Comparison of ENCODE assay signal across 9 mouse cellular contexts in the genomic region with DNA sequence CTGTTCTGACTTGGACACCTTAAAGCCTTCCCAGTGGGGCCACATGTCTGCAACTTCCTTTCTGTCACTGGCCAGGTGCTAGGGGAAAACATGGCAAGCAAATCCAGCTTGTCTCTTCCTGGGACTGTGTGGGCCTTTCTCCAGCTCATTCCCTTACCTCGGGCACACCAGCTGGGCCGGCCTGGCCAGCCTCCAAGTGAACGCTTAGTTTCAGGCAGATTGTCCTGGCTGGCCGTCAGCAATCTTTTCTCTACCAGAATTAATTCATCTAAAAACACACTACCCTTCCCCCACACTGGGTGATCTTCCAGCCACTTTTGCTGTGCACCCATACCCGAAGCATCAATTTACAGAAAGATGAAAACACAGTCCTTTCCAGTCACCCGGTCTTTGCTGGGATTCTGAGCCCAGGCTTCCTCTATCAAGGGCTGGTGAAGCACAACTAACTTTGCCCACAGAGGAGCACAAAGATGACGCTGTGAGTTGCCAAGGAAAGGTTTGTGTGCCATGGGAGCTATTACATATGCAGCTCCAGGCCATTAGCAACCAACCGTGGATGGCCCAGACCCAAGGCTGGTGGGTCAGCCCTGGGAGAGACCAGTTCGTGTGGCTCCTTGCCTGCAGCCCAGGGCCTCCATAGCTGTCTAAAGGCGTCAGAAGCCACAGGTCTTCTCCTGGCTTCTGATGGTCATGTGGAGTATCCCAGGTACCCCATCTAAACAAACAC.
DNase-seq lines count a peak whose midpoint lies in the region; ATAC-seq lines count a peak whose summit lies in the region.
"Had no signal": no experiment of that assay in that cellular context is flagged by ENCODE, and none has a peak within 500 bp of the region (broad histone marks: within the 10 kb centered on the region; RNA-seq: fewer than 3 reads in every experiment).

No protein-coding gene starts in this region.

- H3K9me3 ChIP-seq in heart, embryonic 11.5 days (replicated peaks; ENCODE audit: control insufficient read depth, low read length): no peaks in the 10 kb centered on the region
- no peaks in the 10 kb centered on the region for H3K9me3 ChIP-seq in embryonic facial prominence, embryonic 15.5 days (replicated peaks)
- H3K9me3 ChIP-seq: liver, embryonic 15.5 days had no signal

- peaks cover 7% of the 10 kb centered on the region for H3K4me1 ChIP-seq in heart, embryonic 11.5 days (ENCODE audit: control insufficient read depth, insufficient read depth, low read length)
- H3K4me1 ChIP-seq in embryonic facial prominence, embryonic 15.5 days: peaks cover 8% of the 10 kb centered on the region

- intact Hi-C loops in heart, postnatal 36 days (cut with DNase I): no loop called here

- WGBS in heart, embryonic 11.5 days (ENCODE audit: insufficient replicate concordance): 68% methylated on average over 10 of the region's 10 CpGs
- WGBS in embryonic facial prominence, embryonic 15.5 days: 49% methylated on average over 10 of the region's 10 CpGs

- H3K36me3 ChIP-seq in heart, embryonic 11.5 days (ENCODE audit: control insufficient read depth, insufficient read depth, low read length): no peaks in the 10 kb centered on the region
- H3K36me3 ChIP-seq in embryonic facial prominence, embryonic 15.5 days: no peaks in the 10 kb centered on the region
- H3K36me3 ChIP-seq: liver, embryonic 15.5 days had no signal

- DNase-seq in heart, adult 8-10 months (ENCODE audit: low spot score): peak; percentile 7
- DNase-seq in adrenal gland, adult (ENCODE audit: inconsistent age in 2 of 2, low spot score in 1 of 2): peak; percentile 33 to 65
- DNase-seq in heart, postnatal 36 days: peak; percentile 37 to 52
- peak; percentile 79 to 84 for DNase-seq in left cerebral cortex, adult 18-20 months (ENCODE audit: low spot score in 2 of 2)
- peak; percentile 50 for DNase-seq in ovary, adult 18-20 months (ENCODE audit: low spot score)

- H3K4me2 ChIP-seq in heart, embryonic 11.5 days: no peak overlapping the region
- H3K4me2 ChIP-seq in embryonic facial prominence, embryonic 15.5 days (replicated peaks): no peak overlapping the region
- H3K4me2 ChIP-seq: liver, embryonic 15.5 days had no signal

- no peak overlapping the region for H3K27ac ChIP-seq in heart, embryonic 11.5 days (ENCODE audit: low read depth, low read length)
- no peak overlapping the region for H3K27ac ChIP-seq in embryonic facial prominence, embryonic 15.5 days (replicated peaks)
- H3K27ac ChIP-seq: liver, embryonic 15.5 days had no signal

- no peak for ATAC-seq in heart, embryonic 11.5 days (replicated peaks; ENCODE audit: insufficient number of reproducible peaks, low FRiP score, low TSS enrichment)
- peak; percentile 57 for ATAC-seq in embryonic facial prominence, embryonic 15.5 days (ENCODE audit: insufficient number of reproducible peaks, low FRiP score, low TSS enrichment, low read depth)
- no peak for ATAC-seq in monocyte, adult 5-6 weeks (replicated peaks; ENCODE audit: insufficient number of reproducible peaks, low FRiP score, low TSS enrichment, poor library complexity, severe bottlenecking)

- H3K9ac ChIP-seq in heart, embryonic 11.5 days (ENCODE audit: low read depth, low read length): no peak overlapping the region
- H3K9ac ChIP-seq in embryonic facial prominence, embryonic 15.5 days: no peak overlapping the region
- H3K9ac ChIP-seq: liver, embryonic 15.5 days had no signal

- H3K4me3 ChIP-seq in heart, embryonic 11.5 days (ENCODE audit: low read depth, low read length): no peak overlapping the region
- H3K4me3 ChIP-seq in embryonic facial prominence, embryonic 15.5 days (replicated peaks): no peak overlapping the region
- H3K4me3 ChIP-seq: liver, embryonic 15.5 days had no signal

- H3K27me3 ChIP-seq in heart, embryonic 11.5 days (ENCODE audit: control insufficient read depth, insufficient read depth, low read length): no peaks in the 10 kb centered on the region
- no peaks in the 10 kb centered on the region for H3K27me3 ChIP-seq in embryonic facial prominence, embryonic 15.5 days
- H3K27me3 ChIP-seq: liver, embryonic 15.5 days had no signal

Comparison
In these comparisons a context has a peak if more than half of its experiments do, and no peak if none do; other contexts are left out.
1. DNase-seq: peak in every context shown above with its lines; median percentile 82 in left cerebral cortex, adult 18-20 months; 50 in ovary, adult 18-20 months; 49 in adrenal gland, adult; 44 in heart, postnatal 36 days; 7 in heart, adult 8-10 months.